Mouse (Mus musculus): ENCODE data around the gene Pcyt2. TPM values are rescaled to one million over a fixed set of nuclear protein-coding genes. Genes with fewer than 3 reads are reported as not detected.

Pcyt2 gene
- total and polyA plus RNA-seq, 2 experiments = 494 to 1,652 TPM

- TF ChIP-seq POLR2A (IDR thresholded peaks at IDR 0.05; ENCODE audit: extremely low read depth, insufficient read depth, low read length) (peak; percentile 99), CTCF (IDR thresholded peaks at IDR 0.05; ENCODE audit: low read depth, low read length) (no peak)
- Histone ChIP-seq H3K27me3 (ENCODE audit: control insufficient read depth, insufficient read depth, low read length) (no peaks in the 10 kb centered on the region), H3K4me1 (ENCODE audit: control insufficient read depth, insufficient read depth, low read length) (peaks cover 29% of the 10 kb centered on the region), H3K27ac (replicated peaks; ENCODE audit: insufficient read depth, low read depth, low read length) (peak within 1 kb of the TSS; percentile 92), H3K79me2 (ENCODE audit: control insufficient read depth, insufficient read depth, low read length) (peaks cover 17% of the 10 kb centered on the region), H3K9ac (ENCODE audit: low read depth, low read length) (peak within 1 kb of the TSS; percentile 96), H3K36me3 (ENCODE audit: control insufficient read depth, insufficient read depth, low read length) (peaks cover 27% of the 10 kb centered on the region), H3K4me3 (ENCODE audit: insufficient read depth, low read depth, low read length) (peak within 1 kb of the TSS; percentile 96)
- under 1% methylated on average over 94 of the region's 94 CpGs for WGBS
- peak; percentile 98 for DNase-seq (ENCODE audit: extremely low read depth, low read depth, low spot score)
Measured at GRCm38 (mm10) chr11:120572752-120573584, 44.8 kb downstream of the Pcyt2 start, which contains the start of gene P4hb. TSS of gene P4hb (minus strand) at chr11:120573253.

- under 1% methylated on average over 24 of the region's 24 CpGs for WGBS
- no peak for TF ChIP-seq CTCF (IDR thresholded peaks at IDR 0.05; ENCODE audit: low read depth, low read length)
- no peak for TF ChIP-seq POLR2A (IDR thresholded peaks at IDR 0.05; ENCODE audit: extremely low read depth, insufficient read depth, low read length)
- Histone ChIP-seq H3K27ac (replicated peaks; ENCODE audit: insufficient read depth, low read depth, low read length) (peak overlapping the region; percentile 78), H3K4me1 (ENCODE audit: control insufficient read depth, insufficient read depth, low read length) (peaks cover 35% of the 10 kb centered on the region), H3K9ac (ENCODE audit: low read depth, low read length) (peak overlapping the region; percentile 96), H3K27me3 (ENCODE audit: control insufficient read depth, insufficient read depth, low read length) (no peaks in the 10 kb centered on the region), H3K4me3 (ENCODE audit: insufficient read depth, low read depth, low read length) (peak overlapping the region; percentile 96), H3K36me3 (ENCODE audit: control insufficient read depth, insufficient read depth, low read length) (peaks cover 33% of the 10 kb centered on the region), H3K79me2 (ENCODE audit: control insufficient read depth, insufficient read depth, low read length) (peaks cover 17% of the 10 kb centered on the region)
- DNase-seq (ENCODE audit: extremely low read depth, low read depth, low spot score) = no peak
Measured at GRCm38 (mm10) chr11:120572417-120572751, 45.4 kb downstream of the Pcyt2 start.

DNA sequence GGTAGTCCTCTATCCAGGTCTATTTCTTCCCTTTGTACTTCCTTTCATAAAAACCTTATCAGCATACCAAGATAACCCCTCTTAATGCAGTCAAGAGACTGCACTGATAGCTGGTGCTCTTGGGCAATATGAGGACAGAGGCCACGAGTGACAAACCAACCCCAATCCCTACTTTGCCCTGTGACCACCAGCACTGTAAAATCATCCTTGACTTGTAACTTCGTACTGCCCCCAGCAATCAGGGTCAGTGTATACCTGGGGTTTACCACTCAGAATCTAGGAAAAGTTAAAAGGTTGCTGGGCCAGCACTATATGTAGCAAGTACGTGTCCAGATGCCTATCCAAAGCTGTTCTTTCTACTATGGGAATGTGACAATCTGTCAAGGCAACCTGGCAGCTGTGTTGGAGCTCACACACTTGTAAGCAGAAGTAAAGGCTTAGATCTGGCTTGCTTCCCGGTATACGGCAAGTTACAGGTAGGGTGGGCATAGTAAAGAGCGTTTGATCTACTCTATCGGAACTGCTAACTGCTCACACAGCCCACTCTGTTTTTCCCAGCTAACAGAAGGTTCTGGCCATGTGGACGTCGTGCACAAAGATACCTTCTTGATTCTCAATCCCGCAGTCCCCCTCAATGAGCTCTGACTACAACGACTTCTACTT, 45.9 kb downstream of the Pcyt2 start:
- Histone ChIP-seq H3K9ac (ENCODE audit: low read depth, low read length) (peak overlapping the region; percentile 96), H3K79me2 (ENCODE audit: control insufficient read depth, insufficient read depth, low read length) (peaks cover 17% of the 10 kb centered on the region), H3K4me1 (ENCODE audit: control insufficient read depth, insufficient read depth, low read length) (peaks cover 36% of the 10 kb centered on the region), H3K36me3 (ENCODE audit: control insufficient read depth, insufficient read depth, low read length) (peaks cover 38% of the 10 kb centered on the region), H3K27ac (replicated peaks; ENCODE audit: insufficient read depth, low read depth, low read length) (peak overlapping the region; percentile 78), H3K27me3 (ENCODE audit: control insufficient read depth, insufficient read depth, low read length) (no peaks in the 10 kb centered on the region), H3K4me3 (ENCODE audit: insufficient read depth, low read depth, low read length) (peak overlapping the region; percentile 96)
- DNase-seq (ENCODE audit: extremely low read depth, low read depth, low spot score) = peak; percentile 65
- no peak for TF ChIP-seq CTCF (IDR thresholded peaks at IDR 0.05; ENCODE audit: low read depth, low read length)
- no peak for TF ChIP-seq POLR2A (IDR thresholded peaks at IDR 0.05; ENCODE audit: extremely low read depth, insufficient read depth, low read length)
- WGBS = under 1% methylated on average over 11 of the region's 11 CpGs

DNA sequence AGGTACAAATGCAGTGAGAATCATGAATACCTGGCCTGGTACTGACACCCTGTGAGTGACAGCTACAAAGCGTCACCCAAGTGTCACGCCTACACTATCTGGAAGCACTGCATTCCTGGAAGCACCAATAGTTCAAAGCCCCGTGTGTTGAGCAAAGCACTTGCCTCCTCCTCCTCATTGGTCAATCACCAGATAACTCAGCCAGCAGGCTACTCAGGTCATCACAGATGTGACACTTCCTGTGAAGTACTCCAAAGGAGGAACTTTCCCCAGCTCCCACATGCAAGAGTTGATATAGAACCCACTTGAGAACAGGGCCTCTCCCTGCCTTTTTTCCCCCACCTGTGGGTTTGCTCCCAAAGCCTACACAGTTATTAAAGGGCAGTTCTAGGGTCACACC, 46.6 kb downstream of the Pcyt2 start:
- H3K4me3 ChIP-seq (ENCODE audit: insufficient read depth, low read depth, low read length) = peak overlapping the region; percentile 96
- peaks cover 17% of the 10 kb centered on the region for H3K79me2 ChIP-seq (ENCODE audit: control insufficient read depth, insufficient read depth, low read length)
- WGBS = 20% methylated on average over 3 of the region's 3 CpGs
- peak; percentile 94 for DNase-seq (ENCODE audit: extremely low read depth, low read depth, low spot score)
- peak overlapping the region; percentile 96 for H3K9ac ChIP-seq (ENCODE audit: low read depth, low read length)
- TF ChIP-seq CTCF (IDR thresholded peaks at IDR 0.05; ENCODE audit: low read depth, low read length) = no peak
- no peak for TF ChIP-seq POLR2A (IDR thresholded peaks at IDR 0.05; ENCODE audit: extremely low read depth, insufficient read depth, low read length)
- H3K27me3 ChIP-seq (ENCODE audit: control insufficient read depth, insufficient read depth, low read length) = no peaks in the 10 kb centered on the region
- H3K27ac ChIP-seq (replicated peaks; ENCODE audit: insufficient read depth, low read depth, low read length) = peak overlapping the region; percentile 78
- peaks cover 45% of the 10 kb centered on the region for H3K36me3 ChIP-seq (ENCODE audit: control insufficient read depth, insufficient read depth, low read length)
- H3K4me1 ChIP-seq (ENCODE audit: control insufficient read depth, insufficient read depth, low read length) = peaks cover 34% of the 10 kb centered on the region

DNA sequence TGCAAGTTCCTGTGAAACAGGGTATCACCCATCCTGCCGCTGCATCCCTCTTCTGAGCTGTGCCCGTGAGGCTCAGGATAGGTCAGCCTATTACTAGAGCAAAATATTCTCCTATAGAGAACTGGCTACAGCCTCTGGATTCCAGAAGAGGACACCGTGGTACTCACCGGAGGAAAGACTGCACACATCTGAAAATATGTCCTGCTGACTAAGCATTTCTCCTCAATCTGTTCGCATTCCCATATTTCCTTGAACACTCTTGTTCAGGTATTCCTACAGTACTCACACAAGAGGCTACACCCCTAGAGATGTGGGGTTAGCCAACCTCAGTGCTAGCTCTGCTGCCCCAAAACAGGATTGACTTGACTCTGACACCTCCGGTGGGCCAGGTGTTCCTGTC, 49.4 kb downstream of the Pcyt2 start:
- peak overlapping the region; percentile 29; the same call in 1 of the 2 replicates for H3K9ac ChIP-seq (ENCODE audit: low read depth, low read length)
- H3K36me3 ChIP-seq (ENCODE audit: control insufficient read depth, insufficient read depth, low read length) = peaks cover 73% of the 10 kb centered on the region
- 71% methylated on average over 6 of the region's 6 CpGs for WGBS
- peaks cover 28% of the 10 kb centered on the region for H3K4me1 ChIP-seq (ENCODE audit: control insufficient read depth, insufficient read depth, low read length)
- H3K79me2 ChIP-seq (ENCODE audit: control insufficient read depth, insufficient read depth, low read length) = peaks cover 17% of the 10 kb centered on the region
- TF ChIP-seq POLR2A (IDR thresholded peaks at IDR 0.05; ENCODE audit: extremely low read depth, insufficient read depth, low read length) = no peak
- TF ChIP-seq CTCF (IDR thresholded peaks at IDR 0.05; ENCODE audit: low read depth, low read length) = no peak
- no peak overlapping the region for H3K4me3 ChIP-seq (ENCODE audit: insufficient read depth, low read depth, low read length)
- H3K27me3 ChIP-seq (ENCODE audit: control insufficient read depth, insufficient read depth, low read length) = no peaks in the 10 kb centered on the region
- H3K27ac ChIP-seq (replicated peaks; ENCODE audit: insufficient read depth, low read depth, low read length) = no peak overlapping the region
- DNase-seq (ENCODE audit: extremely low read depth, low read depth, low spot score) = no peak
